Mouse (Mus musculus) kidney, adult 2 months (tissue): Measurements from ENCODE around the gene Slc10a7. TPM values are rescaled to one million over a fixed set of nuclear protein-coding genes. Genes with fewer than 3 reads are reported as not detected.
A peak's percentile ranks its signal among the peaks of the same experiment; 100 is the strongest.

Source experiments
- DNase-seq: peaks from one replicate; pipeline ENCODE4 v3.0.0; 2021
- H3K27ac ChIP-seq: fragments of 200-500 bp; 2 replicates; pipeline ENCODE4 v1.5.1; 2012; ENCODE audit warnings: low read depth, low read length, control low read depth, inconsistent platforms; ENCODE audit not compliant: insufficient read depth
- H3K27me3 ChIP-seq: fragments of 200-500 bp; replicated peaks from 2 replicates; pipeline ENCODE4 v1.6.1; 2012; ENCODE audit warnings: mild to moderate bottlenecking, moderate library complexity, low read length, inconsistent platforms; ENCODE audit not compliant: control insufficient read depth, insufficient read depth
- H3K36me3 ChIP-seq: fragments of 200-500 bp; 2 replicates; pipeline ENCODE4 v1.6.1; 2012; ENCODE audit warnings: mild to moderate bottlenecking, moderate library complexity, low read length, inconsistent platforms; ENCODE audit not compliant: control insufficient read depth, insufficient read depth
- H3K4me1 ChIP-seq: fragments of 200-500 bp; 2 replicates; pipeline ENCODE4 v1.6.1; 2011; ENCODE audit warnings: low read length; ENCODE audit not compliant: control insufficient read depth, insufficient read depth
- H3K4me3 ChIP-seq: fragments of 200-500 bp; 2 replicates; pipeline ENCODE4 v1.5.1; 2011; ENCODE audit warnings: mild to moderate bottlenecking, low read depth, low read length, control low read depth; ENCODE audit not compliant: insufficient read depth
- CTCF ChIP-seq: fragments of 200-500 bp; conservative IDR thresholded peaks from 2 replicates; pipeline ENCODE4 v1.5.1; 2011; ENCODE audit warnings: low read depth, mild to moderate bottlenecking, control low read depth, low read length, moderate library complexity, mixed read lengths; ENCODE audit not compliant: insufficient read depth, insufficient read length
- POLR2A ChIP-seq: fragments of 200-500 bp; IDR thresholded peaks from one replicate; pipeline ENCODE4 v1.6.1; 2011; ENCODE audit warnings: low read depth, low read length, control low read depth
- WGBS: fragments of 180-500 bp; shearing (Covaris S2); methylation state at CpG from one replicate; pipeline ENCODE4 v1.1.7; 2018; 5-methylcytosine and 5-hydroxymethylcytosine counted together
- polyA plus RNA-seq: library from polyadenylated mRNA; depleted of rRNA; stranded (reverse); fragments of >200 nt; gene quantifications from 2 replicates; pipeline ENCODE4 v1.2.3, GENCODE M21; 2012

The Slc10a7 gene
- polyA plus RNA-seq, 1 experiment = 8.1 TPM

DNA sequence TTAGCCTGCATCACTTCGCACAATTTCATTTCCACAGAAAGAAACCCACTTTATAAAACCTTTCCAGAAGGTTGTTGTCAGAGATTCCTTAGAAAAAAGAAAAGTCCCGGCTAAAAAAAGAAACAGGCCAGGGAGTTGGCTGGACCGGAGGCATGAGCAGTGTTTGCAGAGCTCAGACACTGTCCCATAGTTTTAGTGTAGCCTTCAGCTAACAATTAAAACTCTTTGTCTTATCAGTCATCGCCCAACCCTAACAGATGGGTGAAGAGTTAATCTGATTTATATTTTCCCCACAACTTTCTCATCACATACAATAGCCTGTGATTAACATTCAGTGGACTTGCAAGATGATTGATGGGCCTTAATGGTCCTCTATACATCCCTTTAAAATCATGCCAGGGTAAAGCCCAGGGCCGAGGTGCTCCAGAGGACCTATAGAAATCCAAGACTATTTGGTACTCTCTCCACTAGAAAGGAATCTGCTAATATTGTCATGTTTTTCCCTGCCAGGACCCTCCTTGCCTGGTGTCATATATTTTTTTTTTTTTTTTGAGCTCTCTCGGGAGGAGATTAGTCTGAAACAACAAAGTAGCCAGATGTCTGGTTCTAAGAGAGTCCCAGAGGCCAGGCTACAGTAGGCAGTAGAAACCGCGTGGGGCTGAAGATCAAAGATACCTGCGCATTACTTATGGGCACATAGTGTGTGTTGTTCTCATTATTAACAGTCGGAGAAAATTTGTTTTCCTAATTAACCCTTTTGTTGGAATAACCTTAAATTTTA is 41.0 kb downstream of the Slc10a7 start:
- no peak overlapping the region for H3K4me3 ChIP-seq
- TF ChIP-seq CTCF (no peak), POLR2A (no peak)
- no peaks in the 10 kb centered on the region for H3K27me3 ChIP-seq
- H3K4me1 ChIP-seq = no peaks in the 10 kb centered on the region
- no peak for DNase-seq
- no peaks in the 10 kb centered on the region for H3K36me3 ChIP-seq
- 63% methylated on average over 10 of the region's 10 CpGs for WGBS
- no peak overlapping the region for H3K27ac ChIP-seq

DNA sequence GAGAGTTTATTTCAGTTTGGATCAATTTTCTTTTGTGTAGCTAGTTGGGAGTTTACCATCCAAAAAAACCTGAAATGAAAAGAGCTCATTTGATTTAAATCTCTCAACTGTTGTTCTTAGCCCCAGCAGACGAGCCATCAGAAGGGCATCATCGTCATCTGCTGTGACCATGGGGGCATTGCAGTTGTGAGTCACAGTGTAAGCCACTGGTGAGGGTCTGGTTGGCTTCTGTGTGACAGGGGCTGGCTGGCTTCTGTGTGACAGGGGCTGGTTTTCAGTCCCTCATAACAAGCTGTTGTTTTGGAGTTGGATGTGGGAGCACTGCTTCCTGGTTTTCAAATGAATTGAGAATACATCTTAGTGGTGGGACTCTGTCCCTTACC is 41.6 kb downstream of the Slc10a7 start:
- H3K27ac ChIP-seq = no peak overlapping the region
- no peak overlapping the region for H3K4me3 ChIP-seq
- no peaks in the 10 kb centered on the region for H3K36me3 ChIP-seq
- H3K4me1 ChIP-seq = no peaks in the 10 kb centered on the region
- WGBS = 95% methylated on average over 2 of the region's 2 CpGs
- no peak for DNase-seq
- no peaks in the 10 kb centered on the region for H3K27me3 ChIP-seq
- TF ChIP-seq CTCF = no peak
- no peak for TF ChIP-seq POLR2A

DNA sequence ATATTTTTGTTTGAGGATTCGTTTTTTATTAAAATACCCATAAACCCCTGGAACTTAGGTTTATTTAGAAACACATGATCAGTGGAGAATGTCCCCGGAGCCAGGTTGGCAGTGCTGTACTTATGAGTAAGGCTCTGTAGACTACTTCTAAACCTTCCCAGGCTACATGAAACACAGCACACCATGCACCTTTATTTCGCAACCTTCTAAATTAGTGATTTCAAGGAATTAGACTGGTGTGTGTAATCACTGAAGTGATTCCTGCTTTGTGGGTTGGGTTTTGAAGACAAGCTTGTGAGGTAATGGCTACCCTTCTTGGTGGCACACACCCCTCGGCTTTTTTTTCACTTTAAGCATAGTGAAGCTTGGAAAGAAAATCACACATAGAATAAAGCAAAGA is 46.7 kb downstream of the Slc10a7 start:
- TF ChIP-seq CTCF = no peak
- no peak for TF ChIP-seq POLR2A
- Histone ChIP-seq H3K4me1 (no peaks in the 10 kb centered on the region), H3K4me3 (no peak overlapping the region), H3K36me3 (no peaks in the 10 kb centered on the region), H3K27ac (no peak overlapping the region), H3K27me3 (no peaks in the 10 kb centered on the region)
- DNase-seq = no peak
- 95% methylated on average over 4 of the region's 4 CpGs for WGBS

DNA sequence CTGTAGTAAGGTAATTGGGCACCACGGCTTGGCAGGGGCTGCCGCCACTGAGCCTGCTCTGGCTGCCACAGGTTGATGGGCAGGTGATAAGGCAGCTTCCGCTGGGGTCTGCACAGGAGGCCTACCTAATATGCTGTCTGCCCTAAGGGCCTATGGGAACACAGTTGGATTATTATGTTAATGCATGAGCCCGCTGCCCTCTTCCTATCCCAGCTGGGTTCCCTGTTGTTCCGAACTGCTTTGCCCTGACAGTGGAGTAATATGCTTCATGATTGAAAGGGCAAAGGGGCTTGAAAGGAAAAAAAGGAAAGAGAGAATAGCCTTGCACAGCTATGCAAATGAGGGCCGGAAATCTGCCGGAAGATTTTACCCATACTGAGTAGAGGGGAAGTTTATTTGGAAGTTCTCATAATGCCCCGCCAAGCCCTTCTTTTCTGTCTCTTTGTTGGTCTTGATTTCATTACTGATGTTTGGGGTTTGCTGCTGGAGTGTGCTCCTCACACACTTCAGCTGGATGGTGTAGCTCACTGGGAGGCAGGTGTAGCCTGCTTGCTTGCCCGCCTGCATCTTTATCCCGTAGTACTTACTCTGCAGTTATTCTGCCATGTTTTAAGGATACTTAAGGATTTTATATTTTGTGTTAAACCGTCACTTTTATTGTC is 47.8 kb downstream of the Slc10a7 start:
- no peak overlapping the region for H3K4me3 ChIP-seq
- no peak for DNase-seq
- WGBS = 86% methylated on average over 11 of the region's 11 CpGs
- H3K36me3 ChIP-seq = no peaks in the 10 kb centered on the region
- TF ChIP-seq CTCF (no peak), POLR2A (no peak)
- H3K27ac ChIP-seq = no peak overlapping the region
- no peaks in the 10 kb centered on the region for H3K27me3 ChIP-seq
- no peaks in the 10 kb centered on the region for H3K4me1 ChIP-seq

DNA sequence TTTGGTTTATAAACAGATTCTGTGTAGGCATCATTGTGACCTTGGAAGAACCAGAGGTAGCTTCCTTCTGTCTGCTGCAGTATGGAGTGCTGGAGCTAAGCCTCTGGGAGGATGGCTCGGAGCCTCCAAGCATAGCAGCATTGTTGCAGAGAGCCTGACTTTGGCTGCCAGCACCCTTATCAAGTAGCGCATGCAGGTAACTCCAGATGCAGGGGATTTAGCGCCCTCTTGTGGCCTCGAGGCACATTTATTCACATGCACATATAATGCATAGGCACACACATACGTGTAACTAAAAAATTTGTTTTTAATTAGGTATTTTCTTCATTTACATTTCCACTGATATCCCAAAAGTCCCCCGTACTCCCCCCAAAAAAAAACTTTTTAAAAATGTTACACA is 52.5 kb downstream of the Slc10a7 start:
- H3K36me3 ChIP-seq = no peaks in the 10 kb centered on the region
- no peak overlapping the region for H3K27ac ChIP-seq
- H3K4me3 ChIP-seq = no peak overlapping the region
- H3K4me1 ChIP-seq = no peaks in the 10 kb centered on the region
- no peak for TF ChIP-seq POLR2A
- TF ChIP-seq CTCF = peak; percentile 25; the same call in 1 of the 2 replicates
- H3K27me3 ChIP-seq = no peaks in the 10 kb centered on the region
- no peak for DNase-seq
- 95% methylated on average over 6 of the region's 6 CpGs for WGBS

DNA sequence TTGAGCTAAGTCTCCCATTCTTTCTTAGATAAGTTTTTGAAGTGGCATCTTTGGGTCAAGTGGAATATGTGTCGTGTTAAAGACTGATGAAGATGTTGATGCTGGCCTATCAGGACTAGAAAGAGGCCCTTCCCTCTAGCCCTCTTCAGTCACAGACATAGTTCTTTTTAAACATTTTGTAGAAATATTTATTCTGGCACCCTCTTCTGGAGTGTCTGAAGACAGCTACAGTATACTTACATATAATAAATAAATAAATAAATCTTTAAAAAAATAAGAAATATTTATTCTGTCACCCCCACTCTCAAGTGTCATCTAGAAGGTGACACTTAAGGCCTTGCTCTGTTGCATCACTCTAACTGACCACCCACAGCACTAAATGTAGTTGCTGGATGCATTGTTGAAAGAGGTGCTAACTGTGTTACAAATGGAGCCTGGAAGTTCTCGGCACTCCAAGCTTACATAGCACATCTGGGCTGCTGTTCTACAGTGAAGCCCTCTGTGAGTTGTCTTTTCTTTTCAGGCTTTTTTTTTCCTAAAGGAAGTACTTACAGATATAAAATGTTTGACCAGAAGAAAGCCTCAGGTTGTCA is 54.4 kb downstream of the Slc10a7 start:
- H3K27me3 ChIP-seq = no peaks in the 10 kb centered on the region
- H3K36me3 ChIP-seq = no peaks in the 10 kb centered on the region
- no peak for DNase-seq
- no peak overlapping the region for H3K27ac ChIP-seq
- no peaks in the 10 kb centered on the region for H3K4me1 ChIP-seq
- no peak overlapping the region for H3K4me3 ChIP-seq
- WGBS = 89% methylated on average over 2 of the region's 2 CpGs
- TF ChIP-seq CTCF (no peak), POLR2A (no peak)

DNA sequence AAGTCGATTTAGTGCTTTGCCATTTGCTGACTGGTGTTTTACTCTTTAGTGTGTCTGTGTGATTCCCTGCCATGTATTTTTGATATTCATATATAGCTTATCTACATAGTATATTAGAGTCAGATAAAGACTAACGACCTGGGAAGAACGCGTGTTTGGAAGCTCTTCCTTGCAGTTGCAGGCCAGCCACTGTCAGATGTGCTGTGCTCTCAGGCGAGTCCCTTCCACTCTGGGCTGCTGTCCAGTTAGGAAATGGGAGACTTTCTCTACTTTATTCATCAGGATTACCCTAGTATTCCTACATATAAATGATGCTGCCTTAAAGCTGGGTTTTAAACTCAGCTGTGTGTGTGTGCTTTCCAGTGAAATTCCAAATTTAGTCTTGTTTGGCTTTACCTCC is 55.1 kb downstream of the Slc10a7 start:
- Histone ChIP-seq H3K36me3 (no peaks in the 10 kb centered on the region), H3K4me3 (no peak overlapping the region), H3K27ac (no peak overlapping the region), H3K27me3 (no peaks in the 10 kb centered on the region), H3K4me1 (no peaks in the 10 kb centered on the region)
- no peak for DNase-seq
- 68% methylated on average over 5 of the region's 5 CpGs for WGBS
- TF ChIP-seq CTCF (no peak), POLR2A (no peak)
